Mouse (Mus musculus) kidney, adult 8-10 months (tissue): Measurements from ENCODE around the gene Mitf.

Source experiments
- DNase-seq, 2 experiments: peaks; one replicate each; pipeline ENCODE4 v3.0.0; 2022

The Mitf gene

GRCm38 (mm10) chr6:98048671-98049438 is 242.0 kb downstream of the Mitf start:
- no peak for DNase-seq

GRCm38 (mm10) chr6:98049551-98049950 is 242.7 kb downstream of the Mitf start:
- no peak for DNase-seq

GRCm38 (mm10) chr6:98061878-98062277 is 255.0 kb downstream of the Mitf start:
- DNase-seq, result no peak

GRCm38 (mm10) chr6:98064926-98065325 is 258.1 kb downstream of the Mitf start:
- DNase-seq, result no peak

- DNase-seq, result no peak
Measured at GRCm38 (mm10) chr6:98066420-98066819, 259.6 kb downstream of the Mitf start.
